Mouse (Mus musculus) cerebellum, adult 2 months (tissue): Measurements from ENCODE around the gene Suds3. TPM values are rescaled to one million over a fixed set of nuclear protein-coding genes. Genes with fewer than 3 reads are reported as not detected.

Experiments
- DNase-seq, 2 experiments: peaks; one replicate each; pipeline ENCODE4 v3.0.0; 2021
- H3K27ac ChIP-seq: fragments of 200-500 bp; 2 replicates; pipeline ENCODE4 v1.5.1; 2012; ENCODE audit warnings: low read length, control low read depth, inconsistent platforms; ENCODE audit not compliant: insufficient read depth
- H3K27me3 ChIP-seq: fragments of 200-500 bp; 2 replicates; pipeline ENCODE4 v1.6.1; 2012; ENCODE audit warnings: inconsistent platforms, mild to moderate bottlenecking, low read length, moderate library complexity; ENCODE audit not compliant: control insufficient read depth, insufficient read depth
- H3K4me1 ChIP-seq: fragments of 200-500 bp; 2 replicates; pipeline ENCODE4 v1.6.1; 2011; ENCODE audit warnings: low read length; ENCODE audit not compliant: control insufficient read depth, insufficient read depth
- H3K4me3 ChIP-seq: fragments of 200-500 bp; replicated peaks from 2 replicates; pipeline ENCODE3; 2011; ENCODE audit warnings: mild to moderate bottlenecking, low read depth, low read length, control low read depth; ENCODE audit not compliant: insufficient read depth
- CTCF ChIP-seq: fragments of 200-500 bp; IDR thresholded peaks from 2 replicates; pipeline ENCODE4 v1.5.1; 2011; ENCODE audit warnings: low read depth, mild to moderate bottlenecking, control low read depth, low read length, moderate library complexity, borderline replicate concordance; ENCODE audit not compliant: insufficient read depth
- POLR2A ChIP-seq: fragments of 200-500 bp; IDR thresholded peaks from 2 replicates; pipeline ENCODE4 v1.6.1; 2011; ENCODE audit warnings: low read length, control low read depth, borderline replicate concordance; ENCODE audit not compliant: insufficient read depth
- WGBS: fragments of 180-500 bp; shearing (Covaris S2); methylation state at CpG from one replicate; pipeline ENCODE4 v1.1.7; 2018; 5-methylcytosine and 5-hydroxymethylcytosine counted together
- polyA plus RNA-seq: library from polyadenylated mRNA; depleted of rRNA; stranded (reverse); fragments of >200 nt; gene quantifications from 2 replicates; pipeline ENCODE4 v1.2.3, GENCODE M21; 2012

The Suds3 gene
- polyA plus RNA-seq, 1 experiment: 127 TPM

DNA sequence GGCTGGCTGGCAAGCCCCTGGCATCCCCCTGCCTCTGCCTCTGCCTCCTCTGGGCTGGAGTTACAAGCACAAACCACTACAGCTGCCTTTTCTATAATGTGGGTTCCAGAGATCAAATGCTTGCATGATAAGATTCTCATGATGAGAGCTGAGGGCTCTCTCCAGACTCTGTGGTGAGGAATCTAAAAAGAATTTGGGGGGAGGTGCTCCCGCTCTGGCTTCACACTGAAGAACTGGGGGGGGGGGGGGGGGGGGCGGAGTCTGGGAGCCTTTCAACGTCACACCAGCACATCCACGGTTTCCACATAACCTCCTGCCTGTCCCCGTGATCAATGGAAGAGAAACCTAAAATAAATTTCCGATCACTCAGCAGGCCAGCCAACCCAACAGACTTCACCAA is 26.1 kb downstream of the Suds3 start:
- no peak overlapping the region for H3K27ac ChIP-seq
- TF ChIP-seq POLR2A: no peak
- no peak for TF ChIP-seq CTCF
- H3K4me3 ChIP-seq: no peak overlapping the region
- 39% methylated on average over 6 of the region's 6 CpGs for WGBS
- no peak for DNase-seq
- peaks cover 6% of the 10 kb centered on the region for H3K4me1 ChIP-seq
- H3K27me3 ChIP-seq: no peaks in the 10 kb centered on the region

DNA sequence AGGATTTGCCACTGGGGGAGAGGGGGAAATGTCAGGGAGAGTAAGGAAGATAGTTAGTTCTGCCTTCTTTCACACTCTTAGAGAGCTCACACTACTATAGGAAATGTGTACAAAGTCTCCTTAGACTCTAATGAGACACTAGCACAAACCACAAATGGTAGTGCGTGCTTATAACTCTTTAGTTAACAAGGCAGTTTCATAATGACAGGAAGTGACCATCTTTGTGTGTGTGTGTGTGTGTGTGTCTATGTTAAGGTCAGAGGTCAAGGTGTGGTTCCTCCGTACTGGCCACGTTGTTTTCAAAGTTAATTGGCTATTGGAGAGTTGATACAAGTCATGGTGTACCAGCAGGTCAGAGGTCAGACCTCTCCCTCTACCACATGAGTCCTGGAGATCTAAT is 26.8 kb downstream of the Suds3 start:
- H3K4me3 ChIP-seq: no peak overlapping the region
- 63% methylated on average over 3 of the region's 3 CpGs for WGBS
- no peak overlapping the region for H3K27ac ChIP-seq
- no peak for TF ChIP-seq POLR2A
- no peak for TF ChIP-seq CTCF
- no peaks in the 10 kb centered on the region for H3K27me3 ChIP-seq
- H3K4me1 ChIP-seq: 0 out of 2 replicates have a peak, but pooled peaks cover 3% of the 10 kb centered on the region
- no peak for DNase-seq

DNA sequence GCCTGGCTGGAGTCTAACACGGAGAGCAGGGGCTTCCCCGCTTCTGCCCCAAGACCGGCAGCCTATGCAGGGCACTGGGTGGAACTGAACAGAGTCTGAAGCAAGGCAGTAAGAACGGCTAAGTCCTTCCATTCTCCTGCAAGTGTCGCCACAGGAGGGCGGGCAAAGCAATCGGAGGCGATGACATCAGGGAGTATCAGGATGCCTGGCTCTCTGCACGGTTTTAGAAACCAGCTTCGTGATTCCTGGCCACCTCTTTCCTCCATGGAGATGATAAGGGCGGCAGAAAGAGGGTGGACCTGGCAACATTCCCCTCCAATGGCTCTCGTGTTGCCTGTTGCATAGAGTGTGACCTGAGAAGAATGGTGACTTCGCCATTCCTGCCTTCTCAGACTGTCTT is 28.2 kb downstream of the Suds3 start:
- peak in 1 of 2 experiments; percentile 34 for DNase-seq
- no peak for TF ChIP-seq POLR2A
- TF ChIP-seq CTCF: no peak
- Histone ChIP-seq H3K4me3 (peak overlapping the region; percentile 37), H3K27ac (no peak overlapping the region), H3K4me1 (0 out of 2 replicates have a peak, but pooled peaks cover 3% of the 10 kb centered on the region), H3K27me3 (no peaks in the 10 kb centered on the region)
- WGBS: 4% methylated on average over 13 of the region's 13 CpGs

DNA sequence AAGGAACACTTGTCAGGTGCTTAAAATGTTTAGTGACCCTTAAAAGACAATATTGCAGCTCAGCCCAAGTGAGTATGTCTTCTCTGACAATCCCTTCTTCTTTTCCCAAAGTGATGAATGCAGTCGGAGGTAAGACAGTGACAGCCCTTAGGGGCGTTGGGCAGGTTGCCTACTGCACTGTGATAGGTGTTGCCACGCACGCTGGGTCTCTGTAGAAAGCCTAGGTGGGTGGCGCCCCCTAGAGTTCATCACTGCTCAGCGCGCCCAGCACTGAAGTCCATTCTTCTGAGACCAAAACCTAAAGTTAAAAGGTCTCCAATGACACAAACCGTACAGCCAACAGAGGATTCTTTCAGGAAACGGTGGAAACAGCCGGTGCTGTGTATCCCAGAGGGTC is 46.4 kb downstream of the Suds3 start:
- H3K27ac ChIP-seq: 0 out of 2 replicates have a peak overlapping the region, but pooled peaks have one; percentile 23
- WGBS: 9% methylated on average over 10 of the region's 10 CpGs

DNA sequence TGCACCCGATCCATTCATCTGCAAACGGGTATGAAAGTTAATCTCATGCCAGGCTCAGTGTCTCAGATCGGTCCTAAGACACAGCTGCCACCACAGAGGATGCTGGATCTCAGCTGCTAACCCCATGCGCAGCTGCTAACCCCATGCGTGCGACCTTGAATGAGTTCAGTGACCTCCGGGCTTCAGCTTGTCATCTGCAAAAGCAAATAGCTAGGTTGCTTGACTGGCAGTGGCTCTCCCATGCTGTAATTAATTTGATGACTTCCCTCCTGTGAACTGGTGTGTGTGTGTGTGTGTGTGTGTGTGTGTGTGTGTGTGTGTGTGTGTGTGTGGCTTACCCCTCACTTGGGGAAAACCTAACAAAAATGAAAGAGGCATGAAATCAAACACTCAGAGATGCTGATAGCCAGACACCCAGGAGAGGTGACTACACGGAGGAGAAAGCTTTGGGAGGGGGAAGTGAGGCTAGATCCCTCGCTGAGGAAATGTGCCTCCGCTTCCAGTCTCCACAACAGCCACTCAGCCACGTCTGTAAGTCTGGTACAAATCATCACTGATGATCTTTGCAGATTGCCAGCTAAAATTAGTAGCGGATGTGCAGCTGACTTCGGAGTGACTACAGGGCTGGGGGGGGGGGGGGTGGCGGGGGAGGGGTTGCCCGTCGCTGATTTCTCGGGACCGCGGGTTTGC is 47.0 kb downstream of the Suds3 start:
- Histone ChIP-seq H3K27me3 (no peaks in the 10 kb centered on the region), H3K4me1 (peaks cover 17% of the 10 kb centered on the region; the same call in 1 of the 2 replicates), H3K4me3 (peak overlapping the region; percentile 67), H3K27ac (peak overlapping the region; percentile 36)
- TF ChIP-seq CTCF: no peak
- no peak for TF ChIP-seq POLR2A
- WGBS: 15% methylated on average over 19 of the region's 19 CpGs
- peak in 1 of 2 experiments; percentile 47 for DNase-seq

More for the DNA sequence above, 46.4 kb downstream of the Suds3 start:
- peaks cover 17% of the 10 kb centered on the region; the same call in 1 of the 2 replicates for H3K4me1 ChIP-seq
- no peaks in the 10 kb centered on the region for H3K27me3 ChIP-seq
- DNase-seq: peak; percentile 83 to 85
- peak; percentile 92 for TF ChIP-seq CTCF
- TF ChIP-seq POLR2A: no peak
- peak overlapping the region; percentile 67 for H3K4me3 ChIP-seq

DNA sequence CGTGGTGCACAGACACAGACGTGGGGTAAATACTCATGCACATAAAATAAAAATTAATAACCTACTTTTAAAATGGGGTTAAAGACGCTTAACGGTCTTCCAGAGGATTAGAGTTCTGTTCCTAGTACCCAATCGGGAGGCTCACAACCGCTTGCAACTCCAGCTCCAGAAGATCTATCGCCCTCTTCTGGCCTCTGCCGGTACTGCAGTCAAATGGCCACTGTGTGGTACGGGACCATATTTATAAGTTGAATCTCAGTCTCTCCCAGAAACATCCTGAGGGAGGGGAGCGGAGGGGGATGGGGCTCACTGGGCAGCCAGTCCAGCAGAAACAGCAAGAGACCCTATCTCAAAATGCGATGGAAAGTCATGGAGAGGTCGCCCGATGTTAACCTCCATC is 47.7 kb downstream of the Suds3 start:
- no peaks in the 10 kb centered on the region for H3K27me3 ChIP-seq
- WGBS: 83% methylated on average over 13 of the region's 13 CpGs
- TF ChIP-seq POLR2A (no peak), CTCF (peak; percentile 47; the same call in 1 of the 2 replicates)
- no peak overlapping the region for H3K4me3 ChIP-seq
- H3K27ac ChIP-seq: no peak overlapping the region
- peak in 1 of 2 experiments; percentile 27 for DNase-seq
- H3K4me1 ChIP-seq: peaks cover 19% of the 10 kb centered on the region

DNA sequence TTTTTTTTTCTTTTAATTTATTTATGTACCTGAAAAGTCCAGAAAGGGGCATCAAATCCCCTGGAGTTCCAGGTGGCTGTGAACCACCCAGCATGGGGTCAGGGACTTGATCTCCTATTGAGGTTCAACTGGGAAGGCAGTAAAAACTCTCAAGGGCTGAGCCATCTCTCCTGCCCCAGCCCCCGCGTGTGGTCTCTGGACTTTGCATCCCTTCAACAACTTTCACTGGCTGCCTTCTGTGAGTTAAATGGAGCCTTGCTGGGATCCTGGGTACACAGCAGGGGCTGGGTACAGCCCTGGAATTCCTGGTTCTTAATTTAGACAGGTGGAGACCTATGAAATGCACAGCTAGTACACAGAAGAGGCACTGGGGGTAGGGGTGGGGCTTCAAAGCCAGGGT is 54.7 kb downstream of the Suds3 start:
- DNase-seq: peak; percentile 48 to 50
- WGBS: 15% methylated on average over 2 of the region's 2 CpGs
- Histone ChIP-seq H3K27ac (peak overlapping the region; percentile 97), H3K27me3 (no peaks in the 10 kb centered on the region), H3K4me1 (peaks cover 22% of the 10 kb centered on the region), H3K4me3 (no peak overlapping the region)
- TF ChIP-seq POLR2A (no peak), CTCF (no peak)
